Mouse (Mus musculus) liver, embryonic 14.5 days (tissue): ENCODE measurements at regions not wholly inside any gene's neighbourhood (a gene's known extent, or its start where the extent isn't known, plus 50 kb on each side); places are given as distances from the start of the nearest gene placed in this dataset.

Source experiments
- ATAC-seq: fragments of 200-750 bp; cut with Nextera tagmentation; 2 replicates; pipeline ENCODE4 v1.8.0; 2017; ENCODE audit warnings: moderate number of reproducible peaks, mild to moderate bottlenecking, moderate library complexity; ENCODE audit not compliant: insufficient read depth
- DNase-seq, 3 experiments: peaks; one replicate each; pipeline ENCODE4 v3.0.0-alpha.2; 2012 to 2013; ENCODE audit warnings: low read depth in 3 of 3, low spot score in 3 of 3
- H3K27ac ChIP-seq: fragments of 300-500 bp; sonication (generic); 2 replicates; pipeline ENCODE4 v1.5.1; 2014; ENCODE audit warnings: moderate library complexity, mild to moderate bottlenecking, control low read depth, inconsistent platforms
- H3K27me3 ChIP-seq: fragments of 300-500 bp; sonication (generic); 2 replicates; pipeline ENCODE4 v1.6.1; 2014; ENCODE audit warnings: mild to moderate bottlenecking, low read length, moderate library complexity; ENCODE audit not compliant: control insufficient read depth, insufficient read depth
- H3K36me3 ChIP-seq: fragments of 300-500 bp; sonication (generic); replicated peaks from 2 replicates; pipeline ENCODE4 v1.6.1; 2014; ENCODE audit warnings: low read depth; ENCODE audit not compliant: control insufficient read depth, insufficient read depth
- H3K4me1 ChIP-seq, 2 experiments: fragments of 200-500 bp in 1 of 2; fragments of 300-500 bp in 1 of 2; sonication (generic) in 1 of 2; replicated peaks; 2 replicates each; pipeline ENCODE4 v1.6.1; 2012 to 2014; ENCODE audit warnings: antibody characterized with exemption in 1 of 2, inconsistent platforms in 1 of 2, low read length in 1 of 2; ENCODE audit not compliant: control insufficient read depth in 2 of 2, insufficient read depth in 2 of 2
- H3K4me2 ChIP-seq: fragments of 300-500 bp; sonication (generic); 2 replicates; pipeline ENCODE4 v1.6.1; 2014; ENCODE audit warnings: low read depth, mild to moderate bottlenecking, control low read depth, moderate library complexity
- H3K4me3 ChIP-seq, 2 experiments: fragments of 200-500 bp in 1 of 2; fragments of 300-500 bp in 1 of 2; sonication (generic) in 1 of 2; 2 replicates each; pipeline ENCODE4 v1.5.1; 2012 to 2014; ENCODE audit warnings: low read depth in 2 of 2, low read length in 2 of 2, mild to moderate bottlenecking in 2 of 2, control low read depth in 1 of 2, inconsistent platforms in 1 of 2, moderate library complexity in 1 of 2; ENCODE audit not compliant: insufficient read depth in 1 of 2
- H3K9ac ChIP-seq: fragments of 300-500 bp; sonication (generic); replicated peaks from 2 replicates; pipeline ENCODE4 v1.6.1; 2014; ENCODE audit warnings: mild to moderate bottlenecking, control low read depth, moderate library complexity
- H3K9me3 ChIP-seq: fragments of 300-500 bp; sonication (generic); 2 replicates; pipeline ENCODE4 v1.6.1; 2016; ENCODE audit warnings: low read length, mixed read lengths; ENCODE audit not compliant: control insufficient read depth
- CTCF ChIP-seq: IDR thresholded peaks from 2 replicates; pipeline ENCODE4 v1.5.1; 2016; ENCODE audit warnings: antibody characterized with exemption, low read depth, control low read depth
- EP300 ChIP-seq: IDR thresholded peaks from 2 replicates; pipeline ENCODE4 v1.6.1; 2016; ENCODE audit warnings: antibody characterized with exemption, low read depth
- WGBS: fragments of 180-500 bp; shearing (Covaris S2); extraction: QIAGEN DNeasy Blood & Tissue Kit; methylation state at CpG from one replicate; pipeline ENCODE4 v1.1.7; 2014; ENCODE audit not compliant: insufficient replicate concordance; 5-methylcytosine and 5-hydroxymethylcytosine counted together

DNA sequence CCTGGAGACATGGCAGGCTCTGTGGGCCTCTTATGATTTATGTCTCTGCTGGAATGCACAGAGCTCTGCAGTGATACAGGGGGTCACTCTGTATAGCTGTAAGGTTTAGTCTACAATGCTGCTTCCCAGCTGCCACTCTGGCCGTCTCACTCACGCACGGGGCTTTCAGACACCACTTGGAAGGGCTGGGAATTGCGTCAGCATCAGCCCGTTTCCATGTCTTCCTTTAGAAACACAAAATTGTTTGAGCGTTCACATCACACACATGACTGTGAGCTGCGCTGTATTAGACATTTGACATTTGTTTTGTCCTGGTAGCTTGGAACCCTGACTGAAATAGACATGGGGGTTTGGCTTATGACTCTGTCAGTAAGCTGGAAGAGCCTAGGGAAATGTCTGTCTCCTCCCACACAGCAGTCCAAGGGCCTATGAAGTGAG lies 90.5 kb upstream of the Rbms3 start:
- no peak overlapping the region for H3K4me2 ChIP-seq
- TF ChIP-seq CTCF (no peak), EP300 (no peak)
- no peaks in the 10 kb centered on the region for H3K9me3 ChIP-seq
- H3K27ac ChIP-seq: no peak overlapping the region
- H3K27me3 ChIP-seq: no peaks in the 10 kb centered on the region
- WGBS: 73% methylated on average over 7 of the region's 7 CpGs
- no peak overlapping the region for H3K4me3 ChIP-seq
- H3K4me1 ChIP-seq: no peaks in the 10 kb centered on the region
- no peak for ATAC-seq
- H3K36me3 ChIP-seq: no peaks in the 10 kb centered on the region
- no peak for DNase-seq
- no peak overlapping the region for H3K9ac ChIP-seq

DNA sequence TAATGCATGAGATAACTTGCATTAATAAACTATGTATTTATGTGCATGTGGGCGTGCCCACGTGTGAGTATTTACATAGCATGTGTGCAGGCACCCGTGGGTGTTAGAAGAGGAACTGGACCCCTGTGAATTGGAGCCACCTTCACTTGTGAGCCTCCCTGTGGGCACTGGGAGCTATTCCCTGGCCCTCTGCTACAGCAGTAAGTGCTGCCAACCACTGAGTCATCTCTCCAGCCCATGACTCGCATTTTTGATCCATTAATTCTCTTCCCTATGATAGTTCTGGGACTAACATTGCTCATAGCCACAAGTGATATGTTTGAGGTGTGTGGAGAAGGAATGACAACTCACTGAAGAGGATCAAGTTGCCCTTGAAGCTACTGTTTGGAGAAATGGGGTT lies 87.6 kb upstream of the Rbms3 start:
- WGBS: 41% methylated on average over 4 of the region's 4 CpGs
- Histone ChIP-seq H3K27ac (no peak overlapping the region), H3K9ac (no peak overlapping the region), H3K4me2 (no peak overlapping the region), H3K27me3 (no peaks in the 10 kb centered on the region), H3K4me3 (no peak overlapping the region), H3K36me3 (no peaks in the 10 kb centered on the region), H3K9me3 (no peaks in the 10 kb centered on the region), H3K4me1 (no peaks in the 10 kb centered on the region)
- DNase-seq (no peak), ATAC-seq (no peak)
- TF ChIP-seq CTCF: no peak
- TF ChIP-seq EP300: no peak

DNA sequence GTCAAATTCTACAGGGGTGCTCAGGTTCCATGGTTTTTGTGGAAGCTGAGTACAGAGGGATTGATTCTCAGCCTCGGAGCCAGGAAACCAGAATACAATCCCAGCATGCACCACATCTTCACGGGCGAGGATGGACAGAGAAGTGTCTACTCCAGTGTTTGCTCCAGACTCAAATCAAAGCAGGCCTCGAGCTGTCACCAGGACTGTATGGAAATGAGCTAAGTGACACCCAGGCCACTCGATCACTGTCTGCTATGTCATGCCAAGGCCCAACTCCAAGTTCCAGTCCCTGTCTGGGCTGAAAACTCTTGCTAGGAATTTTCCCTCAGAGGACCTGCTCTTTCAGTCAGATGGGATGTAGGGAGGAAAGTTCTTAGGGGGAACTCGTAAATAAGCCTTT lies 86.8 kb upstream of the Rbms3 start:
- H3K27ac ChIP-seq: no peak overlapping the region

DNA sequence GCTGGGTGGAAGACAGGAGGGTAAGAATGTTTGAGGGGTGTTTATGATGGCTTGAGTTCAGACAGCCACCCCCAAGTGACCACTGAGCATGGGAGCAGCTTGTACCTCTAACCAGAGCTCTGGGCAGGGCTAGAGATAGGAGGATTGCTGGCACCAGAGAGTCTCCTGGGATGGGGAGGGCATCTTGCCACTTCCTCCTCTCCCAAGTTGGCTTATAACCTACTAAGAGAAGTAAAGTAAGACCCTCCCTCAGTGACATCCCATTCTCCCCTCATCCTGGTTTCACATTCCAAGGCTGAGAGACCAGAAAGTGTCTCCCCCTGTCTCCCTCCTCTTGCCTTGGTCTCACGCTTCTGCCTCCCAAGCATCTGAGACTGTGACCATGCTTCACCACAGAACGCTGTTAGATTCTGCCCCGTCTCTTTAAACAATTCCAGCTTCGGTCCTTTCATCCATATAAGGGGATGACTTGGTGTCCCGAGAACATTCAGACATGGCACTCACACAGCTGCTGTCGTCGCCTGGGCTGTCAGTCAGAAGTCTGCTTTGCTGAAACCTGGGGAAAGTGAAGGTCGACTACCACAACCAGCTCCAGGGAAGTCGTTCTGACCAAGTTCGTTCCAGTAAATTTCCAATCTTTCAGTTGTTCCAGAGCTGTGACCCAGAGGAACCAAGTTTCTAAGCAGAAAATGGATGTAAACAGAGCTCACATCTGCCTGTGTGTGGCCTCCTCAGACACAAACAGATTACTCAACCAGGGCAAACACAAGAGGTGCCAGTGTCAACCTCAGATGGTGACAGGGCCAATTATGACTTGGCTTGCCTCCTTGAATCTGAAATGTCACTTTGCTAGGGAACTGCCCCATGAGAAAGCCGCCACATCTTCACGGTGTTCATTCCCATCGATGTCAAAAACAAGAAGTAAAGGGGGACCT lies 85.3 kb upstream of the Rbms3 start:
- Histone ChIP-seq H3K4me1 (no peaks in the 10 kb centered on the region), H3K4me2 (no peak overlapping the region), H3K27ac (no peak overlapping the region), H3K36me3 (no peaks in the 10 kb centered on the region), H3K27me3 (no peaks in the 10 kb centered on the region), H3K9me3 (no peaks in the 10 kb centered on the region), H3K4me3 (no peak overlapping the region), H3K9ac (no peak overlapping the region)
- TF ChIP-seq EP300 (no peak), CTCF (no peak)
- DNase-seq (no peak), ATAC-seq (no peak)
- 63% methylated on average over 13 of the region's 13 CpGs for WGBS

More for the DNA sequence above, 86.8 kb upstream of the Rbms3 start:
- WGBS: 59% methylated on average over 6 of the region's 6 CpGs
- ATAC-seq: no peak
- Histone ChIP-seq H3K9me3 (no peaks in the 10 kb centered on the region), H3K4me1 (no peaks in the 10 kb centered on the region), H3K4me2 (no peak overlapping the region), H3K36me3 (no peaks in the 10 kb centered on the region), H3K9ac (no peak overlapping the region), H3K27me3 (no peaks in the 10 kb centered on the region), H3K4me3 (no peak overlapping the region)
- no peak for DNase-seq
- TF ChIP-seq EP300 (no peak), CTCF (no peak)

DNA sequence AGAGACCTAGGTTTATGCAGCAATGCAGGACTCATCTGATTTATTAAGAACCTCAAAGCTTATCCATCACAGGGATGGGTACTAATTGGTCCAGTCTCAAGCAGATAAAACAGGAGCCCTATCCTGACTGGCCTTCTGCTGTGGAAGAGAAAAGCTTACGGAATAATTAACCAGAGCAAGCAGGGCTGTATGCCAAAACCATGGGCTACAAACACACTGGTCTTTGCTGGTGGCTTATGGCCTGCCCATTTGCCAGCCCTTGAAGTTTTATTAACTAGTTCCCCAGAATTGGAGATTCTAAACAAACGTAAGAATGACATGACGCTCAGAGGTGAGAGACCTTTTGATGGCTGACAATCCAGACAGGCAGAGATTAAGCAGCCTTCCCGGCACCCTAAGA lies 83.4 kb upstream of the Rbms3 start:
- DNase-seq: no peak
- no peaks in the 10 kb centered on the region for H3K4me1 ChIP-seq
- H3K4me2 ChIP-seq: no peak overlapping the region
- H3K9me3 ChIP-seq: no peaks in the 10 kb centered on the region
- H3K36me3 ChIP-seq: no peaks in the 10 kb centered on the region
- H3K27me3 ChIP-seq: no peaks in the 10 kb centered on the region
- no peak overlapping the region for H3K4me3 ChIP-seq
- WGBS: 59% methylated on average over 4 of the region's 4 CpGs
- TF ChIP-seq EP300: no peak
- TF ChIP-seq CTCF: no peak
- H3K9ac ChIP-seq: no peak overlapping the region
- ATAC-seq: no peak
- H3K27ac ChIP-seq: no peak overlapping the region
